Mouse (Mus musculus) thymus, postnatal 10 days (tissue): ENCODE measurements around the gene 2300003K06Rik.
"Not testable (repeated sequence)": the region's sequence is repeated elsewhere in the genome, so short reads cannot be mapped to it uniquely, and the experiment has no call there.

Experiments used
- DNase-seq, 2 experiments: peaks; one replicate each; pipeline ENCODE4 v3.0.0; 2021; ENCODE audit warnings: low spot score in 2 of 2

The 2300003K06Rik gene

DNA sequence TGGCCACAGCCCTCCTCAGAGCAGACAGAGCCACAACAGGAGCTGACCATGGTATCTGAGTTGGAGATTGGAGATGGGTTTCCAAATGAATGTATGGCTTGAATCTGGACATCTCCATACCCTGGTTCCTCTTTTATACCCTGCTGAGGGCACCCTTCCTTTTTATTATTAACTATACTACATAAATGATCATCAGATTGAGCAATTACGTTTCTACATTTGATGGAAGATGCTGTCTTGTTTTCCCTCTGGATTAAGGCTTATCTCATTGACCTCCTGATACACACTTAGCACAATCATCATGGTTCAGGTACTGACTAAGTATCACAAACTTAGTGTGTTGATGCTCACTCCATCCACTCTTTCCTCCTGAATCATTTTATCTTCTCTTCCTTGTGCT lies at the start of gene 2300003K06Rik:
Gene 2300003K06Rik, minus strand, starts transcription at position 101 of the 400 bp plus-strand sequence.
- DNase-seq: no peak

- DNase-seq: not testable (repeated sequence)
Measured at GRCm38 (mm10) chr11:99878887-99879286, 41.0 kb upstream of the 2300003K06Rik start, which contains the start of gene Gm11567. Gene Gm11567, plus strand, starts transcription at chr11:99879187.

DNA sequence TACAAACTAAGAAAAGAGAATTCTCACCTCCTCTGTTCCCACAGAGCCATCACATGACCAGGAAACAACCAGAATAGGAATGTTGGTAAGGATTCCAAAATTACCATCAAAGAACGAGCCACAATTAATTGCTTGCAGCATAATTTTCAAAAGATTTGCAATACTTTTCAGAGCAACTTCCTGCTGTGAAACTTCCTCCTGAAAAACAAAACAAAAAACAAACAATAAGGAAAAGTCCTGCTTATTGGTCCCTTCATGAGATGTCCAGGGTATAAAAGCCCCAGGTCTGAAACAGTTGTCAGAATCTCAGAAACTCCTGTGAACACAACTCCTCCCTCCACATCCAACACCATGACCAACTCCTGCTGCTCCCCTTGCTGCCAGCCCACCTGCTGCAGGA lies 35.2 kb upstream of the 2300003K06Rik start, which contains the start of gene Krtap9-1:
Gene Krtap9-1, plus strand, starts transcription at position 301 of the 400 bp plus-strand sequence.
- DNase-seq: not testable (repeated sequence)

DNA sequence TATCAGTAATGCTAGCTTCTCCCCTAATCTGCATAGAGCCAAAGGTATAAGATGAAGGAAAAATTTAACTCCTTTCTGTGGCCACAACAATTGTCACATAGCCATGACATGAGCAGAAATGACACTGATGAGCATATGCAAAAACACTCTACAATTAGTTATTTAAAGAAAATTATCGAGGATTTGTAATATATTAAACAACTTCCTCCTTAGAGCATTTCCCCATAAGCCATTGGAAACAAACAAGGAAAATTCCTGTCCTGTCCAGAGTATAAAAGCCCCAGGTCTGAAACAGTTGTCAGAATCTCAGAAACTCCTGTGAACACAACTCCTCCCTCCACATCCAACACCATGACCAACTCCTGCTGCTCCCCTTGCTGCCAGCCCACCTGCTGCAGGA lies 26.3 kb upstream of the 2300003K06Rik start, which contains the start of gene Gm11559:
Gene Gm11559, plus strand, starts transcription at position 301 of the 400 bp plus-strand sequence.
- DNase-seq: not testable (repeated sequence)

DNA sequence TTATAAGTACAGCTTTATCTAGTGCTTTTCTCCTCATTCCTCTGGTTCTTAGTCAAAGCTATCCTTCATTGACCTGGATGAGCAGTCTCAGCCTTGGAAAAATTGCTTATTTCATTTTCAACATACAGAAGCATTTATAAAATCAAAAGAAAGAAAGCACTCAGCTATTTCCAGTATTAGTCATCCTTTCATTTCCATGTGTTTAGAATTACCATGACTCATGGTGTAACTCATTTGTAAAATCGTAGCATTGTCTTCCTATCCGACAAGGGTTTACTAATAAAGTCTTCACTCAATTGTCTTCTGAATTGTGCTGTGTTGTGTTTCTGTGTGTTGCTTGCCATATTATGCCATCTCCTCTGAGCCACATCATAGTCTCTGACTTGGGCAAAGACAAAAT lies 20.9 kb upstream of the 2300003K06Rik start:
- no peak for DNase-seq

DNA sequence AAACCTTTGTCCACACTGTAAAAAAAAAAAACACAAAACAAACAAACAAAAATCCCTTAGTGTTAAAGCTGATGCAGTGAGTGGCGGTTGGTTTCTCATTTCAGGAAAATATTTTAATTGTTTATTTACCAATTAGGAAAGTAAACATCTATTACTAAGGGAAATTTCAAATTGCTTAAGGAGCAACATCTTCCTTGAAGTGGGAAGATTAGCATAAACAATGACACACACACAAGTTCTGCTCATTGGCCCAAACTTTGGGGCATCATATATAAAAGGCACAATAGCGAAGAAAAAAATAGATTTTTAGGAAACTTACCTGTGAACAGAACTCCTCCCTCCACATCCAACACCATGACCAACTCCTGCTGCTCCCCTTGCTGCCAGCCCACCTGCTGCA lies 19.8 kb upstream of the 2300003K06Rik start, which contains the start of gene Gm11568:
Gene Gm11568, plus strand, starts transcription at position 301 of the 400 bp plus-strand sequence.
- no peak for DNase-seq

DNA sequence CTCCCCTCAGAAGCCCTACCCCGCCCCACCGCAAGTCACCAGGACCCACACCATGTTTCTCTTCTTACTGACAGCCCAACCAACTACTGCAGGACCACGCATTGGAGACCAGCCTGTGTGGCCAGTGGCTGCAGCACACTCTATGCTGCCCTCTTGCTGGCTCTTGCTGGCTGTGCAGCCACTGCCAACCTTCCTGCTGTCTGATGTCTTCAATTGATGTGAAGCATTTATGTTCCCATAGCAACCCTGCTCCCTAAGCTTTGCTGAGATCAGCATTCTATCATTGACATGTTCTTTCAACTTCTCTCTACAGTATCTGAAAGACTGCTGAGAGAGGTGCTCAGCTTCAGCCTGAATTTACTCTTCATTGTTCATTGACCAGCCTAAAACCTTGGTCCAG lies 16.3 kb upstream of the 2300003K06Rik start:
- DNase-seq: no peak

DNA sequence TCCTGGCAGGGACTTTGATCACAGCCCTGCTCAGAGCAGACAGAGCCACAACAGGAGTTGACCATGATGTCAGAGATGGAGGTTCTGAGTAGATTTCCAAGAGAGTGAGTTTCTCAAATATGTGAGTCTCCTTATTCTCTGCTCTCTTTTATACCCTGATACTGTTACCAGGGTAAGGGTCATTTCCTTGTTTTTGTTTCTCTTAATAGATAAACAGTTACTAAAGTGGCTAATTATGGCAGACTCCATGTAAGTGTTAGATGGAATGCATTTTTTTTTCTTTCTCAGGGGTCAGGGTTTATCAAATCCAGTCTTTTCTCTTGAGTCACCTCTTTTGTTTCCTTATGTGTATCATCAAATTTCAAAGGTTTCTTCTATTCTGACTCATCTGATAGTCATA lies 13.6 kb upstream of the 2300003K06Rik start, which contains the start of gene Krtap4-16:
Gene Krtap4-16, minus strand, starts transcription at position 101 of the 400 bp plus-strand sequence.
- DNase-seq: no peak

- no peak for DNase-seq
Measured at GRCm38 (mm10) chr11:99846746-99847145, 8.9 kb upstream of the 2300003K06Rik start.

DNA sequence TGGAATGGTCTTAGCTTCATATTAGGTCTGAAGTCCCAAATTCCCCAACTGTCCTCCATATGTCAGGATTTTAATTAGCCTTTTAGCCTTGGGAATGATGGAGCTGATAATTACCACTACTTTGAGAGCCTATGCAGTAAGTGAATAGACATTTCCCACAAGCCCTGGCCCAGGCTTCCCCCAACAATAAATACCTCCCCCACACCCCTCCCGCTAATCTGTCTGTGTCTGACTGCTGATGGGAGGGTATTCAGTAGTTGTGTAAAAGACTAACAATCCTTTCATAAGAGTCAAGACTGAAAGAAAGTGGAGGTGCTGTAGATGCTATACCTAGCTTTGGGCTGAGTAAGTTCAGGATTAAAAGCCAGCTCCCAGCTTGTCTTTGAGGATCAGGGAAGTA lies 4.3 kb upstream of the 2300003K06Rik start:
- DNase-seq: no peak

- not testable (repeated sequence) for DNase-seq
Measured at GRCm38 (mm10) chr11:99815566-99815965, 22.3 kb downstream of the 2300003K06Rik start, which contains the start of gene Gm11564. Gene Gm11564, minus strand, starts transcription at chr11:99815666.

DNA sequence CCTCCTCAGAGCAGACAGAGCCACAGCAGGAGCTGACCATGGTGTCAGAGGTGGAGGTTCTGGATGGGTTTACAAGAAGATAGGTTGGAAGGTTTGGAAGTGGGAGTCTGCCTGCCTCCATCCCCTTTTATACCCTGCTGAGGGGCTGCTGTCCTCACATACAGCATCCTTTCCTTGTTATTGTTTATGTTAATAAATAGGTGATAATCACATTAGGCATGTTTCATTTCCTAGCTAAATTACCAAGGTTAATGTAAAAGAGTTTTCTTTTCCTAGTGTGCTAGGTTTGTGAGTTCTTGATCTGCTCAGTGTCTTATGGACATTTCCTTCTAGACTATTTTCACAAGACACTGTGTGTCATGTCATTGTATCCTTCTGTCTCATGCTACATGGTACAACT lies 28.1 kb downstream of the 2300003K06Rik start, which contains the start of gene Krtap4-13:
Gene Krtap4-13, minus strand, starts transcription at position 101 of the 400 bp plus-strand sequence.
- not testable (repeated sequence) for DNase-seq

DNA sequence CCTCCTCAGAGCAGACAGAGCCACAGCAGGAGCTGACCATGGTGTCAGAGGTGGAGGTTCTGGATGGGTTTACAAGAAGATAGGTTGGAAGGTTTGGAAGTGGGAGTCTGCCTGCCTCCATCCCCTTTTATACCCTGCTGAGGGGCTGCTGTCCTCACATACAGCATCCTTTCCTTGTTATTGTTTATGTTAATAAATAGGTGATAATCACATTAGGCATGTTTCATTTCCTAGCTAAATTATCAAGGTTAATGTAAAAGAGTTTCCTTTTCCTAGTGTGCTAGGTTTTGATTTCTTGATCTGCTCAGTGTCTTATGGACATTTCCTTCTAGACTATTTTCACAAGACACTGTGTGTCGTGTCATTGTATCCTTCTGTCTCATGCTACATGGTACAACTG lies 33.5 kb downstream of the 2300003K06Rik start, which contains the start of gene Gm11554:
Gene Gm11554, minus strand, starts transcription at position 101 of the 400 bp plus-strand sequence.
- not testable (repeated sequence) for DNase-seq

GRCm38 (mm10) chr11:99798832-99799231 lies 39.0 kb downstream of the 2300003K06Rik start, which contains the start of gene Gm11569:
Gene Gm11569, minus strand, starts transcription at chr11:99798932.
- not testable (repeated sequence) for DNase-seq

DNA sequence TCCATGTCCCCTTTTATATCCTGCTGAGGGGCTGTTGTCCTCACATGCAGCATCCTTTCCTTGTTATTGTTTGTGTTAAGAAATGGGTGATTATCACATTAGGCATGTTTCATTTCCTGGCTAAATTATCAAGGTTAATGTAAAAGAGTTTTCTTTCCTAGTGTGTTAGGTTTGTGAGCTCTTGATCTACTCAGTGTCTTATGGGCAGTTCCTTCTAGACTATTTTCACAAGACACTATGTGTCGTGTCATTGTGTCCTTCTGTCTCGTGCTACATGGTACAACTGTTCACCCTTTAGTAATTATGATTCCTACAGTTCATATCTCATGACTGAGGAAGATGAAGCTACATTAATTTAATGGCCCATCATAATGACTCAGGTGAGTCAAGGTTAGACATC lies 44.5 kb downstream of the 2300003K06Rik start, which contains the start of gene Gm11596:
Gene Gm11596, minus strand, starts transcription at position 101 of the 400 bp plus-strand sequence.
- no peak for DNase-seq
